Mouse (Mus musculus): ENCODE data around the gene Kif2c. TPM values are rescaled to one million over a fixed set of nuclear protein-coding genes. Genes with fewer than 3 reads are reported as not detected.

Kif2c gene
- total and polyA plus RNA-seq, 2 experiments from 2014 or later: 4.4 to 9.1 TPM

DNA sequence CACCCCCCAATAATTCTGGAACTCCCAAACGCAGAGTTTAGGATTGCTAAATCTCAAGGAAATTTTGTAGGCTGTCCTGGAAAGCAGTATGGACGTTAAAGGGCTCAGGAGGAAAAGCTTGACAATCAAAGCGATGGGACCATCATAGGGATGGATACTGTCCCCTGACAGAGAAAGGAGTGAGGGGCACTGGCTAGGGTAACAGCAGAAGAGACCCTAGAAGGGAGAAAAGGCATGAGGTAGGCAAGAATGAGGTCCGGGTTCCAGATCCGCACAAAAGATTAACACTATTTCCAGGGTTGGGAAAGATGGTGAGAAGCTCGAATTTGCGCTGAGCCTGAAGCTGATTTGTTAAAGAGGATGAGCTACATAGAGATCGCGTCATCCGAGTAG, 62.4 kb downstream of the Kif2c start:
- no peak for ATAC-seq
- Histone ChIP-seq H3K4me2 (ENCODE audit: low read depth) (peak overlapping the region; percentile 99), H3K27me3 (ENCODE audit: insufficient read depth, low read length) (no peaks in the 10 kb centered on the region), H3K4me3 (ENCODE audit: low read depth, low read length) (peak overlapping the region; percentile 66), H3K9ac (peak overlapping the region; percentile 73), H3K9me3 (ENCODE audit: low read length) (no peaks in the 10 kb centered on the region), H3K27ac (ENCODE audit: low read depth, low read length) (peak overlapping the region; percentile 94), H3K36me3 (ENCODE audit: insufficient read depth) (no peaks in the 10 kb centered on the region), H3K4me1 (ENCODE audit: insufficient read depth) (peaks cover 6% of the 10 kb centered on the region)
- TF ChIP-seq CTCF (IDR thresholded peaks at IDR 0.05; ENCODE audit: low read depth): no peak
- WGBS: 7% methylated on average over 10 of the region's 10 CpGs
- no peak for DNase-seq

GRCm38 (mm10) chr4:117119636-117120035, 62.8 kb downstream of the Kif2c start:
- Histone ChIP-seq H3K9ac (peak overlapping the region; percentile 73), H3K4me1 (ENCODE audit: insufficient read depth) (0 out of 2 replicates have a peak, but pooled peaks cover 3% of the 10 kb centered on the region), H3K4me3 (ENCODE audit: low read depth, low read length) (peak overlapping the region; percentile 66), H3K4me2 (ENCODE audit: low read depth) (peak overlapping the region; percentile 99), H3K9me3 (ENCODE audit: low read length) (no peaks in the 10 kb centered on the region), H3K36me3 (ENCODE audit: insufficient read depth) (peaks cover 4% of the 10 kb centered on the region; the same call in 1 of the 2 replicates), H3K27ac (ENCODE audit: low read depth, low read length) (peak overlapping the region; percentile 94), H3K27me3 (ENCODE audit: insufficient read depth, low read length) (no peaks in the 10 kb centered on the region)
- DNase-seq: peak; percentile 10
- no peak for ATAC-seq
- TF ChIP-seq CTCF (IDR thresholded peaks at IDR 0.05; ENCODE audit: low read depth): no peak
- WGBS: 78% methylated on average over 5 of the region's 5 CpGs

DNA sequence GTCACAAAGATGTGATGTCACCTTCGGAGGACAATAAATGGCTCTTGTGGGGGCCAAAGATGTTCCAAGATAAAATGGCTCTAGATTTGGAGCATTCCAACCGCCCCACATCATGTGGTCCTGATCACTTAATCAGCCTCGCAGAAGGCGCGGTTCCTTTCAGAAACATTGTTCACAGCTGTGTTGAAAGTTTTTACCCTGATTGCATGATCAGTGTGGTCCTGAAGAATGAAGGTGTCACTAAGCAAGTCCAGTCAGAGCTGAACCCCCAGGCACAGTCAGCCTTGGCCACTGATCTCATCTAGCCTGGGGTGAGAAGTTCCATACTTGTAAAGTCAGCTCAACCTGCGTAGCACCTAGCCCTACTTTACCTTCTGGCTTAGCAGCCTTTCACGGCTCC, 64.5 kb downstream of the Kif2c start:
- DNase-seq (no peak), ATAC-seq (no peak)
- H3K4me1 ChIP-seq (ENCODE audit: insufficient read depth): 0 out of 2 replicates have a peak, but pooled peaks cover 3% of the 10 kb centered on the region
- peaks cover 5% of the 10 kb centered on the region; the same call in 1 of the 2 replicates for H3K36me3 ChIP-seq (ENCODE audit: insufficient read depth)
- 94% methylated on average over 7 of the region's 7 CpGs for WGBS
- no peak overlapping the region for H3K9ac ChIP-seq
- no peak overlapping the region for H3K4me2 ChIP-seq (ENCODE audit: low read depth)
- no peaks in the 10 kb centered on the region for H3K27me3 ChIP-seq (ENCODE audit: insufficient read depth, low read length)
- no peaks in the 10 kb centered on the region for H3K9me3 ChIP-seq (ENCODE audit: low read length)
- no peak for TF ChIP-seq CTCF (IDR thresholded peaks at IDR 0.05; ENCODE audit: low read depth)
- H3K27ac ChIP-seq (ENCODE audit: low read depth, low read length): no peak overlapping the region
- no peak overlapping the region for H3K4me3 ChIP-seq (ENCODE audit: low read depth, low read length)

GRCm38 (mm10) chr4:117115592-117115991, 66.8 kb downstream of the Kif2c start:
- DNase-seq: no peak
- Histone ChIP-seq H3K36me3 (ENCODE audit: insufficient read depth) (peaks cover 17% of the 10 kb centered on the region; the same call in 1 of the 2 replicates), H3K9me3 (ENCODE audit: low read length) (no peaks in the 10 kb centered on the region), H3K27ac (ENCODE audit: low read depth, low read length) (no peak overlapping the region), H3K27me3 (ENCODE audit: insufficient read depth, low read length) (no peaks in the 10 kb centered on the region), H3K4me3 (ENCODE audit: low read depth, low read length) (no peak overlapping the region), H3K4me2 (ENCODE audit: low read depth) (no peak overlapping the region), H3K4me1 (ENCODE audit: insufficient read depth) (no peaks in the 10 kb centered on the region), H3K9ac (no peak overlapping the region)
- no peak for TF ChIP-seq CTCF (IDR thresholded peaks at IDR 0.05; ENCODE audit: low read depth)
- 85% methylated on average over 5 of the region's 5 CpGs for WGBS
- ATAC-seq: no peak

- 85% methylated on average over 1 of the region's 1 CpGs for WGBS
- peaks cover 38% of the 10 kb centered on the region for H3K36me3 ChIP-seq (ENCODE audit: insufficient read depth)
- H3K27ac ChIP-seq (ENCODE audit: low read depth, low read length): no peak overlapping the region
- DNase-seq (no peak), ATAC-seq (no peak)
- 0 out of 2 replicates have a peak, but pooled peaks have one; percentile 14 for TF ChIP-seq CTCF (IDR thresholded peaks at IDR 0.05; ENCODE audit: low read depth)
- no peak overlapping the region for H3K4me2 ChIP-seq (ENCODE audit: low read depth)
- no peaks in the 10 kb centered on the region for H3K27me3 ChIP-seq (ENCODE audit: insufficient read depth, low read length)
- H3K4me3 ChIP-seq (ENCODE audit: low read depth, low read length): no peak overlapping the region
- no peak overlapping the region for H3K9ac ChIP-seq
- H3K4me1 ChIP-seq (ENCODE audit: insufficient read depth): no peaks in the 10 kb centered on the region
- no peaks in the 10 kb centered on the region for H3K9me3 ChIP-seq (ENCODE audit: low read length)
Observed at GRCm38 (mm10) chr4:117113237-117113636, 69.2 kb downstream of the Kif2c start.

- WGBS: 97% methylated on average over 11 of the region's 11 CpGs
- TF ChIP-seq CTCF (IDR thresholded peaks at IDR 0.05; ENCODE audit: low read depth): no peak
- Histone ChIP-seq H3K9me3 (ENCODE audit: low read length) (no peaks in the 10 kb centered on the region), H3K27me3 (ENCODE audit: insufficient read depth, low read length) (no peaks in the 10 kb centered on the region), H3K4me3 (ENCODE audit: low read depth, low read length) (no peak overlapping the region), H3K27ac (ENCODE audit: low read depth, low read length) (no peak overlapping the region), H3K4me1 (ENCODE audit: insufficient read depth) (no peaks in the 10 kb centered on the region), H3K4me2 (ENCODE audit: low read depth) (no peak overlapping the region), H3K9ac (no peak overlapping the region), H3K36me3 (ENCODE audit: insufficient read depth) (peaks cover 45% of the 10 kb centered on the region)
- DNase-seq (no peak), ATAC-seq (no peak)
Observed at GRCm38 (mm10) chr4:117110985-117111384, 71.5 kb downstream of the Kif2c start.

- ATAC-seq: no peak
Observed at GRCm38 (mm10) chr4:117110249-117110648, 72.2 kb downstream of the Kif2c start.

More at GRCm38 (mm10) chr4:117110249-117110648, 72.2 kb downstream of the Kif2c start:
- H3K36me3 ChIP-seq (ENCODE audit: insufficient read depth): peaks cover 47% of the 10 kb centered on the region
- no peaks in the 10 kb centered on the region for H3K9me3 ChIP-seq (ENCODE audit: low read length)
- DNase-seq: no peak
- no peak overlapping the region for H3K27ac ChIP-seq (ENCODE audit: low read depth, low read length)
- H3K4me1 ChIP-seq (ENCODE audit: insufficient read depth): no peaks in the 10 kb centered on the region
- 91% methylated on average over 13 of the region's 13 CpGs for whole genome bisulfite sequencing
- TF ChIP-seq CTCF (IDR thresholded peaks at IDR 0.05; ENCODE audit: low read depth): no peak
- no peak overlapping the region for H3K4me3 ChIP-seq (ENCODE audit: low read depth, low read length)
- no peak overlapping the region for H3K4me2 ChIP-seq (ENCODE audit: low read depth)
- H3K27me3 ChIP-seq (ENCODE audit: insufficient read depth, low read length): no peaks in the 10 kb centered on the region
- no peak overlapping the region for H3K9ac ChIP-seq

Small RNA genes within 50 kb of the gene (microRNA-seq; reads per million reads assigned to microRNA genes)
- gene Gm22398: 0 reads per million in 2 experiments

Other genes with a start within 250 kb of the Kif2c start
- 33.1 and 33.4 TPM in 2 replicates for gene Urod, start 188.2 kb downstream of the Kif2c start, total RNA-seq (2014; rRNA removed)
- gene Urod, start 188.2 kb downstream of the Kif2c start, polyA plus RNA-seq (2015; fragmentation: Nextera tagmentation; extraction: Ambion mirVana): 43.3 and 44.1 TPM in 2 replicates
- 45.4 and 53.2 TPM in 2 replicates for gene Hectd3, start 187.3 kb downstream of the Kif2c start, total RNA-seq (2014; rRNA removed)
- 19.6 and 22.9 TPM in 2 replicates for gene Hectd3, start 187.3 kb downstream of the Kif2c start, polyA plus RNA-seq (2015; fragmentation: Nextera tagmentation; extraction: Ambion mirVana)
- gene Eif2b3, start 163.2 kb downstream of the Kif2c start, total RNA-seq (2014; rRNA removed): 21.8 and 24.7 TPM in 2 replicates
- gene Eif2b3, start 163.2 kb downstream of the Kif2c start, polyA plus RNA-seq (2015; fragmentation: Nextera tagmentation; extraction: Ambion mirVana): 54.1 and 59.9 TPM in 2 replicates
- gene Ptch2, start 86.6 kb downstream of the Kif2c start, total RNA-seq (2014; rRNA removed): 4.0 and 8.6 TPM in 2 replicates
- gene Ptch2, start 86.6 kb downstream of the Kif2c start, polyA plus RNA-seq (2015; fragmentation: Nextera tagmentation; extraction: Ambion mirVana): 0.96 and 1.9 TPM in 2 replicates
- gene Btbd19, start 56.9 kb downstream of the Kif2c start, total RNA-seq (2014; rRNA removed): 5.5 and 11.4 TPM in 2 replicates
- 4.1 and 6.0 TPM in 2 replicates for gene Btbd19, start 56.9 kb downstream of the Kif2c start, polyA plus RNA-seq (2015; fragmentation: Nextera tagmentation; extraction: Ambion mirVana)
- 3.1 and 6.2 TPM in 2 replicates for gene Tctex1d4, start 55.8 kb downstream of the Kif2c start, total RNA-seq (2014; rRNA removed)
- gene Tctex1d4, start 55.8 kb downstream of the Kif2c start, polyA plus RNA-seq (2015; fragmentation: Nextera tagmentation; extraction: Ambion mirVana): 1.3 and 1.7 TPM in 2 replicates
- 10.2 and 16.9 TPM in 2 replicates for gene Plk3, start 48.7 kb downstream of the Kif2c start, total RNA-seq (2014; rRNA removed)
- 14.4 and 18.2 TPM in 2 replicates for gene Plk3, start 48.7 kb downstream of the Kif2c start, polyA plus RNA-seq (2015; fragmentation: Nextera tagmentation; extraction: Ambion mirVana)
- 784 and 1,295 TPM in 2 replicates for gene Rps8, start 26.4 kb downstream of the Kif2c start, total RNA-seq (2014; rRNA removed)
- gene Rps8, start 26.4 kb downstream of the Kif2c start, polyA plus RNA-seq (2015; fragmentation: Nextera tagmentation; extraction: Ambion mirVana): 481 and 630 TPM in 2 replicates
- 9.8 and 11.6 TPM in 2 replicates for gene Tmem53, start 69.3 kb upstream of the Kif2c start, total RNA-seq (2014; rRNA removed)
- 10.5 and 12.4 TPM in 2 replicates for gene Tmem53, start 69.3 kb upstream of the Kif2c start, polyA plus RNA-seq (2015; fragmentation: Nextera tagmentation; extraction: Ambion mirVana)
- 1.5 and 1.8 TPM in 2 replicates for gene Armh1, start 69.5 kb upstream of the Kif2c start, total RNA-seq (2014; rRNA removed)
- 2.0 and 2.5 TPM in 2 replicates for gene Armh1, start 69.5 kb upstream of the Kif2c start, polyA plus RNA-seq (2015; fragmentation: Nextera tagmentation; extraction: Ambion mirVana)